Mouse (Mus musculus) stomach, postnatal 0 days (tissue): ENCODE data around the gene Zfp503. TPM values are rescaled to one million over a fixed set of nuclear protein-coding genes. Genes with fewer than 3 reads are reported as not detected.

Experiments used
- ATAC-seq: fragments of 200-750 bp; cut with Nextera tagmentation; 2 replicates; pipeline ENCODE4 v1.8.0; 2017; ENCODE audit not compliant: low FRiP score, low TSS enrichment
- DNase-seq: peaks from one replicate; pipeline ENCODE4 v3.0.0-alpha.2; 2016; ENCODE audit warnings: low spot score
- H3K27ac ChIP-seq: fragments of 300-500 bp; sonication (generic); replicated peaks from 2 replicates; pipeline ENCODE4 v1.5.1; 2014; ENCODE audit warnings: mild to moderate bottlenecking, control low read depth
- H3K27me3 ChIP-seq: fragments of 300-500 bp; sonication (generic); 2 replicates; pipeline ENCODE4 v1.6.1; 2014; ENCODE audit warnings: low read length; ENCODE audit not compliant: control insufficient read depth, insufficient read depth
- H3K36me3 ChIP-seq: fragments of 300-500 bp; sonication (generic); 2 replicates; pipeline ENCODE4 v1.6.1; 2014; ENCODE audit warnings: low read length, mixed read lengths; ENCODE audit not compliant: control insufficient read depth, insufficient read depth
- H3K4me1 ChIP-seq: fragments of 300-500 bp; sonication (generic); replicated peaks from 2 replicates; pipeline ENCODE4 v1.6.1; 2014; ENCODE audit warnings: antibody characterized with exemption; ENCODE audit not compliant: control insufficient read depth, insufficient read depth
- H3K4me2 ChIP-seq: fragments of 300-500 bp; sonication (generic); replicated peaks from 2 replicates; pipeline ENCODE4 v1.6.1; 2014; ENCODE audit warnings: low read depth, mild to moderate bottlenecking, control low read depth, moderate library complexity
- H3K4me3 ChIP-seq: fragments of 300-500 bp; sonication (generic); 2 replicates; pipeline ENCODE4 v1.5.1; 2014; ENCODE audit warnings: low read depth, low read length, control low read depth
- H3K9ac ChIP-seq: fragments of 300-500 bp; sonication (generic); 2 replicates; pipeline ENCODE4 v1.6.1; 2014; ENCODE audit warnings: mild to moderate bottlenecking, low read length, control low read depth, mixed read lengths
- H3K9me3 ChIP-seq: fragments of 300-500 bp; sonication (generic); 2 replicates; pipeline ENCODE4 v1.6.1; 2016; ENCODE audit warnings: low read length; ENCODE audit not compliant: control insufficient read depth
- CTCF ChIP-seq: IDR thresholded peaks from 2 replicates; pipeline ENCODE4 v1.5.1; 2016; ENCODE audit warnings: antibody characterized with exemption, low read depth, mild to moderate bottlenecking, moderate library complexity
- EP300 ChIP-seq: optimal IDR thresholded peaks from 2 replicates; pipeline ENCODE3; 2016; ENCODE audit warnings: antibody characterized with exemption
- WGBS: fragments of 180-500 bp; shearing (Covaris S2); extraction: QIAGEN DNeasy Blood & Tissue Kit; methylation state at CpG from one replicate; pipeline ENCODE4 v1.1.7; 2014; 5-methylcytosine and 5-hydroxymethylcytosine counted together
- polyA plus RNA-seq: library from polyadenylated mRNA; unstranded; fragments of >200 nt; fragmentation: Nextera tagmentation; extraction: Ambion mirVana; gene quantifications from 2 replicates; pipeline ENCODE4 v1.2.1, GENCODE M21; 2015

Zfp503 gene
- polyA plus RNA-seq, 1 experiment from 2014 or later = 11.3 TPM

- Histone ChIP-seq H3K9me3 (no peaks in the 10 kb centered on the region), H3K4me1 (no peaks in the 10 kb centered on the region), H3K4me2 (no peak overlapping the region), H3K27me3 (no peaks in the 10 kb centered on the region), H3K36me3 (no peaks in the 10 kb centered on the region), H3K4me3 (no peak overlapping the region), H3K9ac (no peak overlapping the region), H3K27ac (no peak overlapping the region)
- peak; percentile 56; the same call in 1 of the 2 replicates for ATAC-seq
- WGBS = 45% methylated on average over 4 of the region's 4 CpGs
- TF ChIP-seq CTCF = peak; percentile 79
- TF ChIP-seq EP300 = no peak
- DNase-seq = peak; percentile 64
These were observed 20.4 kb downstream of the Zfp503 start for GRCm38 (mm10) chr14:21968978-21969377.

GRCm38 (mm10) chr14:21967375-21968010, 21.9 kb downstream of the Zfp503 start:
- WGBS = 55% methylated on average over 12 of the region's 12 CpGs
- no peaks in the 10 kb centered on the region for H3K27me3 ChIP-seq
- ATAC-seq (no peak), DNase-seq (no peak)
- no peak overlapping the region for H3K4me2 ChIP-seq
- H3K27ac ChIP-seq = no peak overlapping the region
- H3K4me1 ChIP-seq = no peaks in the 10 kb centered on the region
- no peak overlapping the region for H3K9ac ChIP-seq
- H3K9me3 ChIP-seq = no peaks in the 10 kb centered on the region
- no peaks in the 10 kb centered on the region for H3K36me3 ChIP-seq
- TF ChIP-seq EP300 (no peak), CTCF (no peak)
- no peak overlapping the region for H3K4me3 ChIP-seq

GRCm38 (mm10) chr14:21966276-21966675, 23.1 kb downstream of the Zfp503 start:
- Histone ChIP-seq H3K4me2 (no peak overlapping the region), H3K9me3 (no peaks in the 10 kb centered on the region), H3K27me3 (no peaks in the 10 kb centered on the region), H3K9ac (no peak overlapping the region), H3K4me1 (no peaks in the 10 kb centered on the region), H3K36me3 (no peaks in the 10 kb centered on the region), H3K27ac (no peak overlapping the region), H3K4me3 (no peak overlapping the region)
- WGBS = 61% methylated on average over 4 of the region's 5 CpGs
- TF ChIP-seq EP300 (no peak), CTCF (no peak)
- ATAC-seq (no peak), DNase-seq (no peak)

- WGBS = 71% methylated on average over 22 of the region's 22 CpGs
- H3K27me3 ChIP-seq = no peaks in the 10 kb centered on the region
- TF ChIP-seq CTCF (no peak), EP300 (no peak)
- no peaks in the 10 kb centered on the region for H3K9me3 ChIP-seq
- H3K36me3 ChIP-seq = no peaks in the 10 kb centered on the region
- DNase-seq = no peak
- no peak overlapping the region for H3K4me2 ChIP-seq
- no peak for ATAC-seq
- H3K4me3 ChIP-seq = no peak overlapping the region
- no peak overlapping the region for H3K27ac ChIP-seq
- H3K9ac ChIP-seq = no peak overlapping the region
- no peaks in the 10 kb centered on the region for H3K4me1 ChIP-seq
These were observed 26.9 kb downstream of the Zfp503 start for GRCm38 (mm10) chr14:21962381-21963050.

- Histone ChIP-seq H3K4me1 (no peaks in the 10 kb centered on the region), H3K9me3 (no peaks in the 10 kb centered on the region), H3K4me3 (no peak overlapping the region), H3K9ac (no peak overlapping the region), H3K36me3 (no peaks in the 10 kb centered on the region), H3K4me2 (no peak overlapping the region), H3K27ac (no peak overlapping the region), H3K27me3 (no peaks in the 10 kb centered on the region)
- TF ChIP-seq CTCF = no peak
- DNase-seq = no peak
- WGBS = 44% methylated on average over 8 of the region's 8 CpGs
- no peak for ATAC-seq
These were observed 30.2 kb downstream of the Zfp503 start for GRCm38 (mm10) chr14:21959243-21959642.

- H3K4me2 ChIP-seq = no peak overlapping the region
These were observed 30.8 kb downstream of the Zfp503 start for GRCm38 (mm10) chr14:21958643-21959042.

More at GRCm38 (mm10) chr14:21958643-21959042, 30.8 kb downstream of the Zfp503 start:
- no peak overlapping the region for H3K4me3 ChIP-seq
- no peaks in the 10 kb centered on the region for H3K27me3 ChIP-seq
- H3K4me1 ChIP-seq = no peaks in the 10 kb centered on the region
- H3K36me3 ChIP-seq = no peaks in the 10 kb centered on the region
- DNase-seq (no peak), ATAC-seq (no peak)
- H3K27ac ChIP-seq = no peak overlapping the region
- TF ChIP-seq EP300 = no peak
- TF ChIP-seq CTCF = no peak
- H3K9me3 ChIP-seq = no peaks in the 10 kb centered on the region
- no peak overlapping the region for H3K9ac ChIP-seq
- 83% methylated on average over 5 of the region's 5 CpGs for WGBS
